Mouse (Mus musculus) embryo, embryonic 10.5 days (tissue): Measurements from ENCODE around the gene Figla.

ENCODE experiments used
- DNase-seq: peaks from one replicate; pipeline ENCODE4 v3.0.0-alpha.2; 2015; ENCODE audit warnings: low spot score

Figla gene

DNA sequence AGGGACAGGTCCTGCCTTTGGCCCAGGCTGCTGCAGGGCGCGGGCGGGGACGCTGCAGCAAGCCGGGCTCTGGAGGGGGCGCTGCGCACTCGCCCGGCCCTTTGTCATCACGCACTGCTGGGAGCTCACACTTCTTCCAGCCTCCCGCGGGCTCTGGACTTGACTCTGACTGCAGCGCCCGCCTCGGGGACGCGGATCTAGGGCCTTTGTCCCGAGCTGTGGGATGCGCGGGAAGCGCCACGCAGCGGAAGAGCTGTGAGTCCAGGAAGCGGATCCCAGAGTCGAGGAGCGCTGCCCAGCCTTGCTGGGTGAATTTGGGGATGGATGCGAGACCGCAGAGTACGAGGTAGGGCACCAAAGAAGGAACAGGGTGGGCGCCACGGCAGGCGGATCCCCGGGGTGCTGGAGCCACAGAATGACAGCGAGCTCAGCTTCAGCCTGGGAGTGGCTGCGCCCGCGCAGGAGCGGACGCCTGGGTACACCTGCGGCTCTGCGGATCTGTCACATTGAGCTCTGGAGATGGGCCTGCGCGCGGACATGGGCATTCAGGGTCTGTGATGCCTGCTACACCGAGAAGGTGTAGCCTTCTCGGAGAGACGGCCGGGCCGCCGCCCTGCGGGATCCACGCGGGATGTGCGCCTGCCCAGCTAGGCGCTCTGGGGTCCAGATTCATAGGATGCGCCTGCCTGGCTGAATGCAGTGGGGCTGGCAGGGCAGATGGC is 12.8 kb downstream of the Figla start, which contains the start of gene Add2:
Gene Add2, plus strand, starts transcription at position 81 of the 722 bp plus-strand sequence.
- peak; percentile 82 for DNase-seq

GRCm38 (mm10) chr6:86029323-86029713 is 13.3 kb downstream of the Figla start:
- DNase-seq: no peak

DNA sequence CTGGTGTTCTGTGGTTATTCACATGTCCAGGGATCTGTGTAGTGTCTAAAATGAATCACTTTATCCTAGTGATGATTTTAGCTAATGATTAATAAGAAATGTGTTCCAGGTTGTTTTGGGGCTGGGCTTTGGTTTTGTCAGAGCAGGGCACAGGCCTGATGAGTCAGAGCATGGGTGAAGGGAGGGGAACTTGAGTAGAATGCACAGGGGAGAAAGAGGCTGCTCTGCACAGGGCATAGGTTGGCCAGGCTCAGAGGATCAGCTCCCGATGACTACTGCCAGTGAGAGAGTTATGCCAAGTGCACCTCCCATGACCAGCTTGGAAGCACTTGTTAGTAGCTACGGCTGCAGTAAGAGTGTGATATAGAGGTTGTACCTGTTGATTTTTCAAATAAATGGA is 15.6 kb downstream of the Figla start:
- DNase-seq: no peak

DNA sequence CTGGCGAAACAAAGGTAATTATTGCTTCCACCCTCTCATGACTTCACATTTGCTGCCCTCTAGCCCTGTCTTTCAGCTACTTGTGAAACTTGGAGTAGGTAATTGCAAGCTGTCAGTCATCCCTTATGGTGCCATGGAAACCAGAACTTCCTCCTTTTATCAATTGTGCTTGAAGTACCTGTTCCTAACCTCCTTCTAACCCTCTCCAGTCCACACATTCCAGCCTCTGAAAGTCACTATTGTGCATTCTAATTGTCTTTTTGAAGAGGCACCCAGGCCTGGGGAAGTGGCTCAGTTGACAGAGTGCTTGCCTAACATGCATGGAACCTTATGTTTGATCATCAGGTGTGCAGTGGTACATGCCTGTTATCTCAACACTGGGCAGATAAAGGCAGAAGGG is 17.7 kb downstream of the Figla start:
- DNase-seq: no peak

- no peak for DNase-seq
Observed at GRCm38 (mm10) chr6:86038901-86039300, 22.9 kb downstream of the Figla start.

DNA sequence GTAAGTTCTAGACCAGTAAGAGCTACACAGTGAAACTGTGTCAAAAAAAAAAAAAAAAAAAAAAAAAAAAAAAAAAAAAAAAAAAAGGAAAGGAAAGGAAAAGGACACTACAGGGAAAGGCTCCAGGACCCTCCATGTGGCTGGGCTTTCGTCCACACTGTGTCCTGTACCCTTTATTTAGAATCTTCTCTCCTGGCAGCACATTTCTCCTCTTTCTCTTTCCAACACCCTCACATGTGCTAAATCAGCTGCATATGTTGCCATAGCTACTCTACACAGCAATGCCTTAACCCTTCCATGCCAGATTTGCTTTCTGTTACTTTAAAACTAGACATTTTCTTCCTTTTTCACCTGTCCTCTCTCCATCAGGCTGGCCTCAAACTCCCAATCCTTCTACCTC is 24.2 kb downstream of the Figla start:
- DNase-seq: no peak

GRCm38 (mm10) chr6:86047510-86047909 is 31.5 kb downstream of the Figla start:
- no peak for DNase-seq

GRCm38 (mm10) chr6:86048509-86048908 is 32.5 kb downstream of the Figla start:
- no peak for DNase-seq

- DNase-seq: no peak
Observed at GRCm38 (mm10) chr6:86050586-86051268, 34.8 kb downstream of the Figla start.

DNA sequence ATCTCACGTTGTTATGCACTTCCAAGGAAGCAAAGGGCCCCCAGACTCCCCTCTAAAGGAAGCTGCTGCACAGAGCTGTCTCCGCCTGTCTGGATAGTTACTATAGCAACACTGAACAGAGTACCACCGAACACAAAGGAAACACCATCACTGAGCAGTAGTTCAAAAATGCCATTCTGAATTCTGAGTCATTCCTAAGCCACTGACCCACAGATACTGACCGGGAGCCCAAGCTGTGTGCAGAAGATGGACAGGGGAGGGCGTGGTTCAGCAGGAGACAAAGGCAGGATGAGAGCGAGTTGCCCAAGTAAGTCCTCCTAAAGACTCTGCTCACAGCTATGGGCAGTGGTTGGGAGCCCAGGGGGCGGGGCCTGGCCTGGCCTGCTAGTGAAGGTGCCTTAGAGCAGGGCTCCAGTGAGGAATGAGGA is 36.1 kb downstream of the Figla start:
- peak; percentile 71 for DNase-seq

DNA sequence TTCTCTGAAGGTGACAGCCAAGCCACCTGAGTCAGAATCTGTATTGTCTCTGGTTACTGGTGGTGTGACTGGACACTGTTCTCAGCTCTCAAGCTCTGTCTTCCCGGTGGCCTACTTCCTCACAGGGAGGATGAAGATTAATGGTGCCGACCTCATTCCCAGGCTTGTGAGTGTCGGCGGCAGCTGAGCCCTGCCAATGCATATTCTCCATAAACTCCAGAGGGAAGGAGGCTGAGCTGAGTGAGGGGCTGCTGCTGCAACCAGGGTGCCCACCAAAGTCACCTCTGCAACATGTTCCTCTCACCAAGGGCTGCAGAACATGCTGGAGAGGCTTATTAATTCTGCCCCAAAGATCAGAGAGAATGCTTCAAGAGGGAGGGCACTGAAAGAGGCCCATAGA is 36.6 kb downstream of the Figla start:
- no peak for DNase-seq

GRCm38 (mm10) chr6:86053099-86053498 is 37.1 kb downstream of the Figla start:
- peak; percentile 18 for DNase-seq

DNA sequence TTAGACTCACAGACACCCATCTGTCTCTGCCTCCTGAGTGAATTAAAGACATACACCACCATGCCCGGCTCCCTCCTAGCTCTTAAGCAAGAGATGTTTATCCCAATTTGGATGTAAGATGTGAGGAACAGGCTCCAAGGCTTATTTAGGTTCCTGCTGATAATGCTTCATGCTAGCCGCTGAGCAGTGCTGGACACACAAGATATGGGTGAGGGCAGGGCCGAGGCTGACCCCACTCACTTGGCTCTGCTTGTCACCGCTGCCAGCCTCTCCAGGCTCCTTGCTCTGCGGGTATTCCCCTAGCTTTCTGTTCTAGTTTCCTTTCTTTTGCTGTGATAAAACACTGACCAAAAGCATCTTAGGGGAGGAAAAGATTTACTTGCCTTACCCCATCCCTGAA is 37.6 kb downstream of the Figla start:
- no peak for DNase-seq

GRCm38 (mm10) chr6:86058475-86058874 is 42.5 kb downstream of the Figla start:
- DNase-seq: peak; percentile 55

GRCm38 (mm10) chr6:86059151-86059853 is 43.3 kb downstream of the Figla start:
- peak; percentile 68 for DNase-seq

GRCm38 (mm10) chr6:86060170-86060569 is 44.2 kb downstream of the Figla start:
- DNase-seq: no peak

DNA sequence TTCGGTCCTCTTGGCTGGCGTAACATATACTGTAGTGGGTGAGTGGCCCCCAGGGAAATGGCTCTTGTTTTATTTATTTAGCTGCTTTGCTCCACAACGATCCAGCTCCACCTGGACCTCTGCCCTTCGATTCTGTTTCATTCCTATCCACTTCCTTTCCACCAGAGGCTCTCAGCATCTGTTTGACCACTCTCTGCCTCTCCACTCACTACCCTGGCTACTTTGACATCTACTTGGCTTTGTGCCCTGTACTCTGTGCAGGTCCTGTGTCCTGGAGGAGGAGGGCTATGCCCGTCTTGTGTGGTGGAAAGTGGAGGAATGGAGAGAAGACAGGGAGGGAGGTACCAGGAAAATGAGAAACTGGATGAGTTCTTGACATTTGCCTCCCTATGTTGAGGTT is 46.3 kb downstream of the Figla start:
- no peak for DNase-seq

GRCm38 (mm10) chr6:86062684-86063083 is 46.7 kb downstream of the Figla start:
- DNase-seq: no peak

GRCm38 (mm10) chr6:86064318-86065016 is 48.5 kb downstream of the Figla start:
- peak; percentile 48 for DNase-seq

GRCm38 (mm10) chr6:86066727-86067126 is 50.8 kb downstream of the Figla start:
- DNase-seq: no peak

DNA sequence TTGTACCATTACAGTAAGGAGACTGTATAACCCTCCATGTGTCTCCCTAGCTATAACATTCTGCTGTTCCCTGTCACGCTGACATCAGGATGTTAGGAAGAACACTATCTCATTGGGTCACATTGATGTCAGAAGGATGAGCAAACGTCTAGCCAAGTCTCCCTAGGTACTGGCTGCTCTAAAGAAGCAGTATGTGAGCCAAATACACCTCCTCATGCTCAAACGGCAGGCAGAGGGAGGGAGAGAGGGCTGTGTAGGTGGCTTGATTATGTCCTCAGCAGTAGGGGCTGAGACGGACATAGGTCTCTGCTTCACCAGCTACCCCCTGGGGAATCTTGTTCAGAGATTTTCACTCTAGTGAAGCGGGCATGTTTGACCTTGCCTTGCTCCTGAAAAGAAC is 51.2 kb downstream of the Figla start:
- no peak for DNase-seq

DNA sequence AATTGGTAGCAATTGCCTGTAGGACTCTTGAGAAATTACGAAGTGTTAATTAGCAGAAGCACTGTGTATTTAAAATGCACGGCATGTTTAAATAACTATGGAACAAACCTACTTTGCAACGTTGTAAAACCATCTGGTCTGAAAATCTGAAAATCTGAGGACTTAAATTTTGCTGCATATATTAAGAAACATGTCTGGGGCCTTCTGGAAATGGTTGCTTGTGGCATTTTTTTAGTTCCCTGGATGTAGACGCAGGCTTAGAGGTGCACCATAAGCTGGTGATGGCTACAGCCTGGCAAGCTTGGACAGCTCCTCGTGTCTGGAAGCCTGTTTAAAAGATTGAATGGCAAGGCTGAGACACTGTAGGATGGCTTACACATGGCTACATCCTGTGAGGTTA is 53.0 kb downstream of the Figla start:
- no peak for DNase-seq
